Mouse (Mus musculus): ENCODE measurements around the gene Iqcg. TPM values are rescaled to one million over a fixed set of nuclear protein-coding genes. Genes with fewer than 3 reads are reported as not detected.

The Iqcg gene
- polyA plus RNA-seq, 1 experiment from 2014 or later: 5.0 TPM

DNA sequence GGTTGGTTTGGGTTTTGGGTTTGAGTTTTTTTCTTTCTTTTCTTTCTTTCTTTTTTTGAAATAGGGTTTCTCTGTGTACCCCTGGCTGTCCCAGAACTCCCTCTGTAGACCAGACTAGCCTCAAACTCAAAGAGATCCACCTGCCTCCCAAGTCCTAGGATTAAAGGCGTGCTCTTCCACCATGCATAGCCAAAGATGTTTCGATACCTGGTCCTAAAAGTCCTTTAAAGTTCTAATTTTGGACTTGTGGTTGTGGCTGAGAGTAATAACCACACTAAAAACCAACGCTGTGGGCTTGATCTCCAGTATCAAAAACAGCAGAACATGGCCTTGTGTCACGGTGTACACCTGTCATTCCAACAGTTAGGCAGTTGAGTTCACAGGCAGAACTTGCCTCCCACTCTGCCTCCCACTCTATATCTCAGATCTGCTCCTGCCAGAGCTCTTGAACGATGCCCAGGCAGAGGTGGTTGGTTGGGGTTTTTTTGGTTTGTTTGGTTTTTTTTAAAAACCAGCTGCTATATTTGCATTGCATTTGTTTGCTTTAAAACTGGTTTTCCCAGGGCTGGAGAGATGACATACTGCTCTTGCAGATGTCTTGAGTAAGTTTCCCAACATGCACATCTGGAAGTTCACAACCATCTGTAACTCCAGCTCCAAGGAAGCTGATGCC is 38.2 kb downstream of the Iqcg start:
- 93% methylated on average over 5 of the region's 5 CpGs for WGBS
- no peaks in the 10 kb centered on the region for H3K9me3 ChIP-seq (ENCODE audit: control insufficient read depth, low read length)
- peaks cover 5% of the 10 kb centered on the region; the same call in 1 of the 2 replicates for H3K36me3 ChIP-seq (ENCODE audit: control insufficient read depth, insufficient read depth, low read length)
- H3K27ac ChIP-seq (ENCODE audit: low read depth, low read length): no peak overlapping the region
- no peak overlapping the region for H3K9ac ChIP-seq (ENCODE audit: low read length)
- no peaks in the 10 kb centered on the region for H3K27me3 ChIP-seq (ENCODE audit: control insufficient read depth, insufficient read depth, low read length)
- H3K4me1 ChIP-seq (ENCODE audit: control insufficient read depth, insufficient read depth, low read length): no peaks in the 10 kb centered on the region
- no peak overlapping the region for H3K4me2 ChIP-seq (ENCODE audit: low read depth)
- no peak for DNase-seq (ENCODE audit: low spot score)
- no peak overlapping the region for H3K4me3 ChIP-seq (ENCODE audit: low read depth, low read length)
- no peak for ATAC-seq (ENCODE audit: insufficient read depth, low FRiP score, low TSS enrichment)

DNA sequence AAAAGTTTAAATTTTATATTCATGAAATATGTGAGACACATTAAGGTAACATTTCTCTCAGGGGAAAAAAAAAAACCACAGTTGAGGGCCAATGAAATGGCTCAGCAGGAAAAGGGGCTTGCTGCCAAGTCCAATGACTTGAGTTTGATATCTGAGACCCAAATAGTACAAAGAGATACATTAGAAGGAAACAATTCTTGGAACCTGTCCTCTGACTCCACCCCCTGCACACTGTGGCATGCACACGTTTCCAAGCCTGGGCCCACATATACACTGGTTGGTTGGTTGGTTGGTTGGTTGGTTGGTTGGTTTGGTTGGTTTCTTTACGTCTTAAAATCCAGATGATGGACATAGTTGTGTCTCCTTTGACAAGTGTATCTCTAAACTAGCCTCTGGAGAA is 40.0 kb downstream of the Iqcg start:
- Histone ChIP-seq H3K36me3 (ENCODE audit: control insufficient read depth, insufficient read depth, low read length) (peaks cover 5% of the 10 kb centered on the region; the same call in 1 of the 2 replicates), H3K4me1 (ENCODE audit: control insufficient read depth, insufficient read depth, low read length) (no peaks in the 10 kb centered on the region), H3K27ac (ENCODE audit: low read depth, low read length) (no peak overlapping the region), H3K4me3 (ENCODE audit: low read depth, low read length) (no peak overlapping the region), H3K9me3 (ENCODE audit: control insufficient read depth, low read length) (no peaks in the 10 kb centered on the region), H3K27me3 (ENCODE audit: control insufficient read depth, insufficient read depth, low read length) (no peaks in the 10 kb centered on the region), H3K9ac (ENCODE audit: low read length) (no peak overlapping the region), H3K4me2 (ENCODE audit: low read depth) (no peak overlapping the region)
- WGBS: 100% methylated on average over 2 of the region's 2 CpGs
- DNase-seq (ENCODE audit: low spot score): no peak
- ATAC-seq (ENCODE audit: insufficient read depth, low FRiP score, low TSS enrichment): no peak

DNA sequence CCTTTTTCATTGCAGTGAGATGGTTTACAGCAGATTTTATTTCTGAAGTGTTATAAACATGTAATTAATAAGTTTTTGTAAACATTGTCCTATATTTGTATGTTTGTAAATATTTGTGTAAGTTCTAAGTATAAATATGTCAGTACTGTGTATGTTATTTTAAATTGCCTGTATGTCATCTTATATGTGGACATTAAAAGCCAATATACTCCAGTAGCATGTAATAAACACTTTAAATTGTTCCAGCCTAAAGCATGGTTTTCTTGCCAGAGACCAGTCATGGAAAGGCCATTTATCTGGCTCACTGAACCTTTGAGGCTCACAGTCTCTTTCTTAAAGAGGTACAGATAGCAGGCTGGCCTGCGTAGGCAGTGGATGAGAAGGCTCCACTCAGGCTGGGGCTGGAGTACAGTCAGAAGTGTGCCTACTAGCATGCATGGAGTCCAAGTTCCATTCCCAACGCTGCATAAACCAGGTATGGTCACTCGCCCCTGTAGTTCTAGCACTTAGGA is 40.6 kb downstream of the Iqcg start:
- H3K36me3 ChIP-seq (ENCODE audit: control insufficient read depth, insufficient read depth, low read length): peaks cover 5% of the 10 kb centered on the region; the same call in 1 of the 2 replicates
- no peaks in the 10 kb centered on the region for H3K4me1 ChIP-seq (ENCODE audit: control insufficient read depth, insufficient read depth, low read length)
- H3K9me3 ChIP-seq (ENCODE audit: control insufficient read depth, low read length): no peaks in the 10 kb centered on the region
- no peak overlapping the region for H3K4me3 ChIP-seq (ENCODE audit: low read depth, low read length)
- no peak overlapping the region for H3K9ac ChIP-seq (ENCODE audit: low read length)
- no peak overlapping the region for H3K4me2 ChIP-seq (ENCODE audit: low read depth)
- ATAC-seq (ENCODE audit: insufficient read depth, low FRiP score, low TSS enrichment) (no peak), DNase-seq (ENCODE audit: low spot score) (no peak)
- no peaks in the 10 kb centered on the region for H3K27me3 ChIP-seq (ENCODE audit: control insufficient read depth, insufficient read depth, low read length)
- no peak overlapping the region for H3K27ac ChIP-seq (ENCODE audit: low read depth, low read length)
- WGBS: 89% methylated on average over 3 of the region's 3 CpGs

GRCm38 (mm10) chr16:33014921-33015320 is 41.1 kb downstream of the Iqcg start:
- H3K4me3 ChIP-seq (ENCODE audit: low read depth, low read length): no peak overlapping the region
- no peak for ATAC-seq (ENCODE audit: insufficient read depth, low FRiP score, low TSS enrichment)
- no peaks in the 10 kb centered on the region for H3K9me3 ChIP-seq (ENCODE audit: control insufficient read depth, low read length)
- no peaks in the 10 kb centered on the region for H3K27me3 ChIP-seq (ENCODE audit: control insufficient read depth, insufficient read depth, low read length)
- peaks cover 5% of the 10 kb centered on the region; the same call in 1 of the 2 replicates for H3K36me3 ChIP-seq (ENCODE audit: control insufficient read depth, insufficient read depth, low read length)
- no peaks in the 10 kb centered on the region for H3K4me1 ChIP-seq (ENCODE audit: control insufficient read depth, insufficient read depth, low read length)
- H3K9ac ChIP-seq (ENCODE audit: low read length): no peak overlapping the region
- H3K4me2 ChIP-seq (ENCODE audit: low read depth): no peak overlapping the region
- 92% methylated on average over 1 of the region's 1 CpGs for WGBS
- DNase-seq (ENCODE audit: low spot score): no peak
- no peak overlapping the region for H3K27ac ChIP-seq (ENCODE audit: low read depth, low read length)

GRCm38 (mm10) chr16:33013801-33014200 is 42.2 kb downstream of the Iqcg start:
- no peak overlapping the region for H3K9ac ChIP-seq (ENCODE audit: low read length)
- no peak overlapping the region for H3K4me2 ChIP-seq (ENCODE audit: low read depth)
- 91% methylated on average over 5 of the region's 5 CpGs for WGBS
- H3K36me3 ChIP-seq (ENCODE audit: control insufficient read depth, insufficient read depth, low read length): peaks cover 5% of the 10 kb centered on the region; the same call in 1 of the 2 replicates
- H3K4me1 ChIP-seq (ENCODE audit: control insufficient read depth, insufficient read depth, low read length): no peaks in the 10 kb centered on the region
- ATAC-seq (ENCODE audit: insufficient read depth, low FRiP score, low TSS enrichment) (no peak), DNase-seq (ENCODE audit: low spot score) (no peak)
- H3K27ac ChIP-seq (ENCODE audit: low read depth, low read length): no peak overlapping the region
- no peaks in the 10 kb centered on the region for H3K9me3 ChIP-seq (ENCODE audit: control insufficient read depth, low read length)
- H3K4me3 ChIP-seq (ENCODE audit: low read depth, low read length): no peak overlapping the region
- H3K27me3 ChIP-seq (ENCODE audit: control insufficient read depth, insufficient read depth, low read length): no peaks in the 10 kb centered on the region

DNA sequence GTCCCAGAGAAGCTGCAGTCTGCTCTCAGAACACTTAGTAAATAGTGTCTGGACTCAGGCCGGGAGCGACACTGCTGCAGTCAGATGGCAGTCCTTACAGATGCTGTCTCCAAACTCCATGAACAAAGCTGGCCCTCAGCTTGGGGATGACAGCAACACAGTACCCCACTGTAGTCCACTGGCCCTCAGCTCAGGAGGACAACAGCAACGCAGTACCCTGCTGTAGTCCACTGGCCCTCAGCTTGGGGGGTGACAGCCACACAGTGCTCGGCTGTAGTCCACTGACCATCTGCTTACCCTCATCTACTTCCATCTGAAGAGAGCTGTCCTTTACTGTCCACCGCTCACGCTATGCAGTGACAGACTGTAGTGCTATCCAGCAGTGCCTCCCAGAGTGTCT is 45.9 kb downstream of the Iqcg start:
- H3K36me3 ChIP-seq (ENCODE audit: control insufficient read depth, insufficient read depth, low read length): peaks cover 10% of the 10 kb centered on the region; the same call in 1 of the 2 replicates
- no peaks in the 10 kb centered on the region for H3K4me1 ChIP-seq (ENCODE audit: control insufficient read depth, insufficient read depth, low read length)
- no peaks in the 10 kb centered on the region for H3K27me3 ChIP-seq (ENCODE audit: control insufficient read depth, insufficient read depth, low read length)
- H3K9ac ChIP-seq (ENCODE audit: low read length): no peak overlapping the region
- H3K4me3 ChIP-seq (ENCODE audit: low read depth, low read length): no peak overlapping the region
- ATAC-seq (ENCODE audit: insufficient read depth, low FRiP score, low TSS enrichment) (no peak), DNase-seq (ENCODE audit: low spot score) (no peak)
- 91% methylated on average over 6 of the region's 6 CpGs for WGBS
- H3K4me2 ChIP-seq (ENCODE audit: low read depth): no peak overlapping the region
- no peak overlapping the region for H3K27ac ChIP-seq (ENCODE audit: low read depth, low read length)
- no peaks in the 10 kb centered on the region for H3K9me3 ChIP-seq (ENCODE audit: control insufficient read depth, low read length)

DNA sequence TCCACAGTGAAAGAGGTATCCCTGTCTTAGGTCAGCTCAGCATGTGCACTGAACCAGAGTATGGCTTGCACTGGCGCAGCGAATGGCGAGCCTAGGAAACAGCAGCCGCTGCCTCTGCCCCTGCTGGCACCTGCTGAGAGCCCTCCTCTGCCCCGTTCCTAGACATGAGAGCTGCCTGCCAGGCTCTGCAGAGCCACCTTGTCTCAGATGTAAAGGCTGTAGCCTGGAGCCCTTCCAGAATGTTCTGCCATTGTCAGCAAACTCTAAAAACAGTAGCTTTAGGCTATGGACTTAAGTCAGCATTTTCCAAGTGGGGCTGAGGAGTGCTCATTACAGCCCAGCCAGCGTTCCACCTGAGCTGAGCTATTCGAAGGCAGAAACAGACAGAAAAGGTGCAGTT is 48.6 kb downstream of the Iqcg start:
- H3K27me3 ChIP-seq (ENCODE audit: control insufficient read depth, insufficient read depth, low read length): no peaks in the 10 kb centered on the region
- H3K9me3 ChIP-seq (ENCODE audit: control insufficient read depth, low read length): no peaks in the 10 kb centered on the region
- no peak overlapping the region for H3K4me3 ChIP-seq (ENCODE audit: low read depth, low read length)
- no peak overlapping the region for H3K4me2 ChIP-seq (ENCODE audit: low read depth)
- H3K36me3 ChIP-seq (ENCODE audit: control insufficient read depth, insufficient read depth, low read length): peaks cover 5% of the 10 kb centered on the region; the same call in 1 of the 2 replicates
- no peak for ATAC-seq (ENCODE audit: insufficient read depth, low FRiP score, low TSS enrichment)
- WGBS: 85% methylated on average over 7 of the region's 7 CpGs
- no peak for DNase-seq (ENCODE audit: low spot score)
- no peak overlapping the region for H3K27ac ChIP-seq (ENCODE audit: low read depth, low read length)
- H3K9ac ChIP-seq (ENCODE audit: low read length): no peak overlapping the region
- H3K4me1 ChIP-seq (ENCODE audit: control insufficient read depth, insufficient read depth, low read length): no peaks in the 10 kb centered on the region

DNA sequence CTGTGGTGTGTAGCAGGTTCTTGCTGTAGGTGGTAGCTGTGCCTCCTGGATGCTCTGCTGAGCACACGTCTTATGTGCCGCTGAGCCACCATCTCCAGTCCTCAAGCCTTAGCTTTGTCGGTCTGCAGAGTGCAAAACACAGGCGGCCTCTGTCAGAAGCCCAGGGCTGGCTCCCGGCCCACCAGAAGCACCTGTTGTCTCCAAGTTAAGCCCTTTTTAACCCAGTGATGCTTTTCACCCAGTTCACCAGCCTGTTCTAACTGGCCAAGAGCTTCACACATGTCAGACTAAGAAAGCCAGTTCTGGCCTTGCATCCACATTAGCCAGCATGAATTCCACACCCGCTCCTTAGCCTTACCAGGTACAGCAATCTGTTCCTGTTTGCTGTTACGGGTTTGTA is 49.1 kb downstream of the Iqcg start:
- Histone ChIP-seq H3K4me3 (ENCODE audit: low read depth, low read length) (no peak overlapping the region), H3K9ac (ENCODE audit: low read length) (no peak overlapping the region), H3K36me3 (ENCODE audit: control insufficient read depth, insufficient read depth, low read length) (peaks cover 5% of the 10 kb centered on the region; the same call in 1 of the 2 replicates), H3K27ac (ENCODE audit: low read depth, low read length) (no peak overlapping the region), H3K4me1 (ENCODE audit: control insufficient read depth, insufficient read depth, low read length) (no peaks in the 10 kb centered on the region), H3K27me3 (ENCODE audit: control insufficient read depth, insufficient read depth, low read length) (no peaks in the 10 kb centered on the region), H3K4me2 (ENCODE audit: low read depth) (no peak overlapping the region), H3K9me3 (ENCODE audit: control insufficient read depth, low read length) (no peaks in the 10 kb centered on the region)
- 91% methylated on average over 7 of the region's 7 CpGs for WGBS
- DNase-seq (ENCODE audit: low spot score): no peak
- ATAC-seq (ENCODE audit: insufficient read depth, low FRiP score, low TSS enrichment): no peak

DNA sequence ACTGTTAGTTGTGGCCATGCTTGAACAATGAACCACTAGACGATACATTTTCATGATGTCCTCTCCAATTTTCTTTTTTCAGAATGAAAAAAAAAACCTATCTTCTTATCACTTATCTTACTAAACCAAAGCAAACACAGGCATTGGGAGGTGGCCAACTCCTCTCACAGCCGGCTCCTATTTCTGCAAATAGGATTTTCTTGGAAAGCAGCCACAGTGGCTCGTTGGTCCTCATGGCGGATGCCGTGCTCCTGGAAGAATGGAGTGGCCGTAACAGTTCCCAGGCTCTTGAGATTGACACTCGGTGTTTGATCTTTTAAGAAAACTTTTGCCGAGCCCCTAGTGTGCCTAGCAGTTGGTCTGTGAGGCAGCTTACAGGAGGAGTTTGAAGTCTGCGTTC is 50.8 kb downstream of the Iqcg start:
- Histone ChIP-seq H3K4me2 (ENCODE audit: low read depth) (no peak overlapping the region), H3K9me3 (ENCODE audit: control insufficient read depth, low read length) (no peaks in the 10 kb centered on the region), H3K4me3 (ENCODE audit: low read depth, low read length) (no peak overlapping the region), H3K4me1 (ENCODE audit: control insufficient read depth, insufficient read depth, low read length) (no peaks in the 10 kb centered on the region), H3K36me3 (ENCODE audit: control insufficient read depth, insufficient read depth, low read length) (peaks cover 5% of the 10 kb centered on the region), H3K9ac (ENCODE audit: low read length) (no peak overlapping the region), H3K27ac (ENCODE audit: low read depth, low read length) (no peak overlapping the region), H3K27me3 (ENCODE audit: control insufficient read depth, insufficient read depth, low read length) (no peaks in the 10 kb centered on the region)
- DNase-seq (ENCODE audit: low spot score) (no peak), ATAC-seq (ENCODE audit: insufficient read depth, low FRiP score, low TSS enrichment) (no peak)
- 76% methylated on average over 9 of the region's 9 CpGs for WGBS
